Mouse (Mus musculus): Measurements from ENCODE around the gene Sec14l3. TPM values are rescaled to one million over a fixed set of nuclear protein-coding genes. Genes with fewer than 3 reads are reported as not detected.

The Sec14l3 gene
- polyA plus RNA-seq, 1 experiment from 2014 or later, result 19.9 TPM

DNA sequence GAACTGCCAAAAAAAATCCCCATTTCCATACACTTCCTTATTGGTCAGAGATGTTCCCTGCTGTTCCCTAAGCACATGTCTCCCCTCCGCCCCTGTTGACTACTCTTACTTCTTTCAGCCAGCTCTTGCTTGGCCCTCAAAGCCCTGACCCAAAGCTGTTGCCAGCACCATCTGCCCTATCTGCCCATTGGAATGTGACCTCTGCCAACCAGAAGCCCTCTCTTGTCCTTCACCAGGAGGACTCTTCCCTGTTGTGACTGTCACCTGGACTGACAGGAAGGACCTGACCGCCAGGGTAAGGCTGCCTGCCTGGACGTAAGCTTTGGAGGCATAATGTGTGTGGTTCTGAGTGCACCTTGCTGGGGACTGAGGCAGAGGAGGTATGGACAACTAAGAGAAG is 57.0 kb downstream of the Sec14l3 start:
- no peak overlapping the region for H3K9ac ChIP-seq
- H3K27me3 ChIP-seq, result peaks cover 20% of the 10 kb centered on the region; the same call in 1 of the 2 replicates
- no peak overlapping the region for H3K4me3 ChIP-seq
- H3K27ac ChIP-seq, result no peak overlapping the region
- no peaks in the 10 kb centered on the region for H3K9me3 ChIP-seq
- H3K4me1 ChIP-seq, result peaks cover 22% of the 10 kb centered on the region
- no peaks in the 10 kb centered on the region for H3K36me3 ChIP-seq
- WGBS, result 71% methylated on average over 3 of the region's 3 CpGs
- no peak for ATAC-seq (ENCODE audit: borderline replicate concordance, extremely low read depth, low FRiP score, low TSS enrichment)
- H3K4me2 ChIP-seq, result no peak overlapping the region

DNA sequence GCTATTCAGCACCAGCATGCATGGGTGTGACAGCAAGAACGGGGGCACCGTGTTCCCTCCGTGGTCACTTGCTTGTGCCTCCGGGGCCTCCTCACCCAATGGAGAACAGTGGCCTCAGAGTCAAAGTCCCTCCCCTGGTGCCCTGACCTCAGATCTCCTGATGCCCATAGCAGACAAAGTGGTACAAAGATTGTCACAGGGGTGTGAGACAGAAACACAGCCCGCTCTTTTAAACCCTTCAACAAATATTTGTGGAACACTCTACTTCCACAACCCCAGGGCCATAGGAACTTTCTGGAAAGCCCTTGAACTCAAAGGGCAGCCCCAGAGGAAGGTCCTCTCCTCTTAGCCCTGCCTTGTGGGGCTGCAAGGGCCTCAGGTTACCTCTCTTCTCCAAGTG is 57.6 kb downstream of the Sec14l3 start:
- Histone ChIP-seq H3K27ac (no peak overlapping the region), H3K4me1 (peaks cover 21% of the 10 kb centered on the region), H3K27me3 (peaks cover 15% of the 10 kb centered on the region; the same call in 1 of the 2 replicates), H3K9me3 (no peaks in the 10 kb centered on the region), H3K4me3 (no peak overlapping the region), H3K4me2 (no peak overlapping the region), H3K9ac (no peak overlapping the region), H3K36me3 (no peaks in the 10 kb centered on the region)
- no peak for ATAC-seq (ENCODE audit: borderline replicate concordance, extremely low read depth, low FRiP score, low TSS enrichment)
- 62% methylated on average over 5 of the region's 5 CpGs for WGBS

DNA sequence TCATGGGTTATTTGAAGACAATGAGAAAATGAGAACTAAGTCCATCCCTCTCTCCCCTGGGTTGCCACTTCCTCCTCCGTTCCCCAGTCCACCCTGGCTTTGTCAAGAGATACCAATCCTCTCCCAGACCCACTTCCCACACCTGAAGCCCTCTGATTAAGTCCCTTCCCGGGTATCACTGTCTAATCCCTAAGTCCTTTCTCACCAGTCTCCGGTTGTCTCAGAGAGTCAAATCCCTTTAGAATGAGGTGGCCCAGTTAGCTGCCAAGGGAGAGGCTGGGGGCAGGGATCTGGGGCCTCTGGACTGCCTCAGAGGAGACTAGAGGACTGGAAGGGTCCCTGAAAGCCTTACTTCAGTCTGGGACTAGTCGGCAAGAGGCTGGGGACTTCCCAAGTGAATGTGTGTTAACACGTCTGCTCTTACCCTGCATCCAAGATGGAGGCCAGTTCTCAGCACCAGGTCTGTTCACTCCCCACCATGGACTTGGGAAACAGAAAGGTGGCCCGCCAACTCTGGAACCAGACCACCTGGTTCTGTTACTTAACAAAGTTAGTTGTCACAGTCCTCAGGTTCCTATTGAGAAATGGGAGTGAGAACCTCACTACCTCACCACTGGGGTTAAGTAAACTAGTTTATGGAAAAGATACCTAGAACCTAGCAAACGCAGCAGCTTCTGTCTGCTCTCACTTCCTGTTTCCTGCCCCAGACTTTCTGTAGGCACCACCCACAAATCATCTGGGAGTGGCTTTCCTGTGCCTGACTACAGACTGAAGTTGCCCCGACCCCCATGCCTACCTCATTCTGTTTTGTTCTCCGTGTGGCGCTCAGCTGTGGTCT is 58.3 kb downstream of the Sec14l3 start, which contains the start of gene Sec14l2:
TSS of gene Sec14l2 (minus strand) at position 674 of the 838 bp plus-strand sequence.
- ATAC-seq (ENCODE audit: borderline replicate concordance, extremely low read depth, low FRiP score, low TSS enrichment), result no peak
- H3K36me3 ChIP-seq, result no peaks in the 10 kb centered on the region
- WGBS, result 65% methylated on average over 10 of the region's 10 CpGs

DNA sequence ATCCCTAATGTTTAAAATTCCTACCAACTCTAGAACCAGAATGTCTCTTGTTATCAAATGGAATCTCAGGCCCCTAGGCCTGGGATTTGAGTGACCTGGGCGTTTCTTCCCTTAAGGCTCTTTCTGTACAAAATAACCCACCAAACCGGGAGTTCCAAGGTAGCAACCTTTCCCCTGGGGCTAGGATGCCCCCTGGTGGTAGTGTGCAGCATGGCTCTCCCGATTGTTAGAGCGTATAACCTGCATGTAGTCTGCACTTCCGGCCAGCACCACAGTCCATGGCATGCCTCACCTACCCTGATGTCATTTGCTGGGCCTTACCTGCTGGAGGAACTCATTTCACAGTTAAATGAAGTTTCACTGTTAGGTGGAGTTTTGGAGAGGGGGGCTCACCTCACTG is 59.3 kb downstream of the Sec14l3 start:
- Histone ChIP-seq H3K4me3 (no peak overlapping the region), H3K9ac (no peak overlapping the region), H3K4me2 (no peak overlapping the region), H3K27ac (no peak overlapping the region), H3K36me3 (no peaks in the 10 kb centered on the region), H3K27me3 (peaks cover 7% of the 10 kb centered on the region; the same call in 1 of the 2 replicates), H3K4me1 (peaks cover 7% of the 10 kb centered on the region), H3K9me3 (no peaks in the 10 kb centered on the region)
- ATAC-seq (ENCODE audit: borderline replicate concordance, extremely low read depth, low FRiP score, low TSS enrichment), result no peak
- WGBS, result 57% methylated on average over 5 of the region's 5 CpGs

More for the DNA sequence above, 58.3 kb downstream of the Sec14l3 start, which contains the start of gene Sec14l2:
- H3K4me1 ChIP-seq, result peaks cover 14% of the 10 kb centered on the region
- no peak within 1 kb of the TSS for H3K27ac ChIP-seq
- H3K4me3 ChIP-seq, result no peak within 1 kb of the TSS
- H3K27me3 ChIP-seq, result peaks cover 9% of the 10 kb centered on the region; the same call in 1 of the 2 replicates
- H3K9ac ChIP-seq, result no peak within 1 kb of the TSS
- no peaks in the 10 kb centered on the region for H3K9me3 ChIP-seq
- no peak within 1 kb of the TSS for H3K4me2 ChIP-seq

DNA sequence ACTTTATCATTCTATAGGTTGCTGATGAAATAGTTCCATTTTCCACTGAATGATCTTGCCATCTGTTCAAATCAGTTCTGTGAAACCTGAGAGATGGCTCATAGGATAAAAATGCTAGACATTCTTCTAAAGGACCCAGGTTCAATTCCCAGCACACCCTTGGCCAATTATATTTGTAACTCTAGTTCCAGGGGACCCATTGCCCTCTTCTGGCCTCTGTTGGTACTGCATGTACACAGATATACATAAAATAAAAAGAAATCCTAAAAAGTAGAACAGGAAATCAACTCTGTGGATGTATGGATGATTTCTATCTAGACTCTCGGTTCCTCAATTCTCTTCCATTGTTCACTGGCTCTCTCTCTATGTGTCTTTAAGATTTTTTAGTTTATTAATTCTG is 62.4 kb downstream of the Sec14l3 start:
- Histone ChIP-seq H3K4me3 (no peak overlapping the region), H3K9ac (no peak overlapping the region), H3K4me1 (no peaks in the 10 kb centered on the region), H3K4me2 (no peak overlapping the region), H3K9me3 (no peaks in the 10 kb centered on the region), H3K36me3 (no peaks in the 10 kb centered on the region), H3K27ac (no peak overlapping the region), H3K27me3 (no peaks in the 10 kb centered on the region)
- WGBS, result 86% methylated on average over 1 of the region's 1 CpGs
- no peak for ATAC-seq (ENCODE audit: borderline replicate concordance, extremely low read depth, low FRiP score, low TSS enrichment)

Other genes starting within 250 kb of the Sec14l3 start
- gene Osbp2, start 200.9 kb upstream of the Sec14l3 start, polyA plus RNA-seq (2015; fragmentation: Nextera tagmentation; extraction: Ambion mirVana), result 0.20 and 0.34 TPM in 2 replicates
- 0.37 and 0.39 TPM in 2 replicates for gene 4921536K21Rik, start 169.7 kb upstream of the Sec14l3 start, polyA plus RNA-seq (2015; fragmentation: Nextera tagmentation; extraction: Ambion mirVana)
- gene Dusp18, start 169.6 kb upstream of the Sec14l3 start, polyA plus RNA-seq (2015; fragmentation: Nextera tagmentation; extraction: Ambion mirVana), result 9.8 and 10.2 TPM in 2 replicates
- gene Slc35e4, start 150.2 kb upstream of the Sec14l3 start, polyA plus RNA-seq (2015; fragmentation: Nextera tagmentation; extraction: Ambion mirVana), result 3.4 and 3.8 TPM in 2 replicates
- gene Tcn2, start 132.7 kb upstream of the Sec14l3 start, polyA plus RNA-seq (2015; fragmentation: Nextera tagmentation; extraction: Ambion mirVana), result 47.7 and 52.1 TPM in 2 replicates
- 76.2 and 78.1 TPM in 2 replicates for gene Pes1, start 100.9 kb upstream of the Sec14l3 start, polyA plus RNA-seq (2015; fragmentation: Nextera tagmentation; extraction: Ambion mirVana)
- gene 4930556J24Rik, start 88.1 kb upstream of the Sec14l3 start, polyA plus RNA-seq (2015; fragmentation: Nextera tagmentation; extraction: Ambion mirVana), result 0.18 and 0.21 TPM in 2 replicates
- 7.9 and 9.0 TPM in 2 replicates for gene Gal3st1, start 81.2 kb upstream of the Sec14l3 start, polyA plus RNA-seq (2015; fragmentation: Nextera tagmentation; extraction: Ambion mirVana)
- 9.8 and 12.7 TPM in 2 replicates for gene Sec14l4, start 33.4 kb upstream of the Sec14l3 start, polyA plus RNA-seq (2015; fragmentation: Nextera tagmentation; extraction: Ambion mirVana)
- gene Mtfp1, start 30.6 kb downstream of the Sec14l3 start, polyA plus RNA-seq (2015; fragmentation: Nextera tagmentation; extraction: Ambion mirVana), result 9.9 and 11.4 TPM in 2 replicates
- 2.2 and 3.0 TPM in 2 replicates for gene Sec14l2, start 58.6 kb downstream of the Sec14l3 start, polyA plus RNA-seq (2015; fragmentation: Nextera tagmentation; extraction: Ambion mirVana)
- gene Rnf215, start 70.4 kb downstream of the Sec14l3 start, polyA plus RNA-seq (2015; fragmentation: Nextera tagmentation; extraction: Ambion mirVana), result 33.1 and 34.2 TPM in 2 replicates
- gene Ccdc157, start 95.5 kb downstream of the Sec14l3 start, polyA plus RNA-seq (2015; fragmentation: Nextera tagmentation; extraction: Ambion mirVana), result 8.9 and 9.5 TPM in 2 replicates
- 44.8 and 45.8 TPM in 2 replicates for gene Sf3a1, start 95.5 kb downstream of the Sec14l3 start, polyA plus RNA-seq (2015; fragmentation: Nextera tagmentation; extraction: Ambion mirVana)
- gene Tbc1d10a, start 121.9 kb downstream of the Sec14l3 start, polyA plus RNA-seq (2015; fragmentation: Nextera tagmentation; extraction: Ambion mirVana), result 32.3 and 34.2 TPM in 2 replicates
- 4.0 and 6.3 TPM in 2 replicates for gene Castor1, start 153.4 kb downstream of the Sec14l3 start, polyA plus RNA-seq (2015; fragmentation: Nextera tagmentation; extraction: Ambion mirVana)
- gene Osm, start 171.6 kb downstream of the Sec14l3 start, polyA plus RNA-seq (2015; fragmentation: Nextera tagmentation; extraction: Ambion mirVana), result 0.09 and 0.22 TPM in 2 replicates
- gene Lif, start 192.7 kb downstream of the Sec14l3 start, polyA plus RNA-seq (2015; fragmentation: Nextera tagmentation; extraction: Ambion mirVana), result 0.19 and 0.32 TPM in 2 replicates